Mouse (Mus musculus) cerebellum, adult 11 months (tissue): ENCODE measurements around the gene C2cd4a.

Experiments used
- DNase-seq: peaks from one replicate; pipeline ENCODE4 v3.0.0; 2022

Gene C2cd4a

DNA sequence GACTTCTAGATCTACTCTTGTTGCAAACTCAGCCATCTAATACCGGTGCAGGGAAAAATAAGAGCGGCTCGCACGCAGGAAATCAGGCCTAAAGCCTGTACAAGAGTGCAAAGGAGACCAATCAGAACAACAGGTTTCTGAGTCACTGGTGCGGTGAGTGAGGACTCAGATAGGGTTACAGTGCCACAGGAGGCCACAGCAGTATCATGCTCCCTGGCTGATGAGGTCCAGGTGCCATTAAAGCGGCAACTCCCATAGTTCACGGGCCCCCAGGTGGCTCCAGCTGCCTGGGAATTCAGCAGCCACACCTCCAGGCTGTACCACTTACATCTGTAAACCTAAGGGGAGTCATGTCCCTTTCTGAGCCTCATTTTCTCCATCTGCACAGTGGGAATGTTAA lies 45.8 kb downstream of the C2cd4a start:
- no peak for DNase-seq

DNA sequence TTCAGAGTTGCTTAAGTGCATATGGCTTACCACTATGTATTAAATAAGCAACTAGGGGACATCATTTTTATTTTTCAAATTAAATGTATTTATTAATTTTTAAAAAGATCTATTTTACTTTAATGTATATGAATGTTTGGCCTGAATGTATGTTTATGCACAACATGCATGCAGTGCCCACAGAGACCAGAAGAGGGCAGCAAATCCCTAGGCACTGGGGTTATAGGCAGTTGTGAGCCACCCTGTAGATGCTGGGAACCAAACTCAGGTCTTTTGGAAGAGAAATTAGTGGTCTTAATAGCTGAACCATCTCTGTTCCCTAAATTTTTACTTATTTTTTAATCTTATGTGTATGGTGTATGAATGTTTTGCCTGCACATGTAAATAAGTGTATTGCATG lies 48.2 kb downstream of the C2cd4a start:
- DNase-seq, result no peak

DNA sequence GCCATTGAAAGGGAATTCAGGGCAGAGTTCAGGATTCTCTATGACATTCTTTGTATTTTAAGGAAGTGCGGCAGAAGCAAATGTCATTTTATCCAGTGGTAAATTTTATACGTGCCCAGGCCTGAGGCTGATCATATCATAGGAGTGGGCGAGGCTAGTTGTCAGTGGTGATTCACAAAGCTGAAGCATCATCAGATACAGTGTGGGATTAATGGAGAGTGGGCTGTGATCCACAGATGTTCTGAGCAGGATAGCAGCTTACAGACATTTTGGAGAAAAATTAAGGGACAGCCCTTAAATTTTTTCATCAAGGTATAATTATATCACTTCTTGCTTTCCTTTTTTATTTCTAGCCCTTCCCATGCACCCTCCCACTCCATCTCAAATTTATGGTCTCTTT lies 48.7 kb downstream of the C2cd4a start:
- no peak for DNase-seq

DNA sequence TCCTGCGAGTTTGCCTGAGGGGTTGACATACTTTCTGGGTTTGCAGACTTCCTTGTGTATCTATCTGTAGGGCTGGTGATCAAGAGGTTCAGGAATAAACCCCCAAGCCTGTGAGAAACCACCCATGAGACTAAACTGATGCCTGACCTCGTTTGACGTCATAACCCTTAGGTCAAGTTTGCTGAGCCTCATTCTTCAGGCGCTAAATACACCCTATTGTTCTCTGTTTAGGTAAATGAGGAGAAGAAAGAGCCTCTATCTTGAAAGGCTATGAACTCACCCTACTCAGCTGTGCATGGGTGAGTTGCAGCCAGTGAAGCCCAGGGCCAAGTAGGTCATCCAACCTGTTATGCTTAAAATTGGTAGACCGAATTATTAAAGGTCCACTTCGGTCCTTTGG lies 49.3 kb downstream of the C2cd4a start:
- DNase-seq, result no peak
